Mouse (Mus musculus): ENCODE measurements around the gene Eif4e3.

Eif4e3 gene

DNA sequence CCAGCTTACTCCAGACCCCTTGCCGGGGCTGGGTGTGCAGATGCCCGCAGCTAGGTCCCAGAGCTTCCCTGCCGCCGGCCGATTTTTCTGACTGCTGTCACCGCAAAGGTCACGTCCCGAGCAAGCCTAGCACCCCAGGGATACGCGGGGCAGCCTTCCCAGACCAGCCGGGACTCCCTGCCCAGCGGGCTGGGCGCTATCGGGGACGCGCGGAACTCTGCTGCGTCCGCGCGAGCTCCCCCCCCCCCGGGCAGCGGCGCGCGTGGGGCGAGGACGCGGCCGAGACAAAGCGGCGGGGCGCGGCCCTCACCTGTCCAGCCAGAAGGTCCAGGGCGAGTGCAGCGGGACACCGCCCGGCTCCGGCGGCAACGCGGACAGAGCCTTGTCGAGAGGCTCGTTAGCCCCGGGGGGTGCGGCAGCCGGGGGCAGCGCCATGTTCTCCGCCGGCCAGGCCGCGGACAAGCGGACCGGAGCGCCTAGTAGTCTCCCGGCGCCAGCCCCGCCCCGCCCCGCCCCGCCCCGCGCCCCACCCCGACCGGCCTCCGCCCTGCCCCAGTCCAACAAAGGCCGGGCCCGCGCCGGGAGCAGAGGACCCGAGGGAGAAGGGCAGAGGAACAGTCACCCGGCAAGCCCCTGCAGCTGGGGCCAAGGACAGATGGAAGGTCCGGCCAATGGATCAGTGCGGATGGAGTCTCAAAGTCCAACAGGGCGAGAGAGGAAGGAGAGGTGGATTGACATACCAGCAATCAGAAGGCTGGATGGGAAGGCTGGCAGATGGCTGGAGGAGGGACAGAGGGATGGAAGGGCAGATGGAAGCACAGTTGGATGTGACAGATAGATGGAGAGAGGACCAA is at the start of gene Eif4e3, which contains the start of gene Gm20696:
Gene Eif4e3 (minus strand): TSS at position 454 of the 854 bp plus-strand sequence.
Gene Gm20696 (minus strand): TSS at position 480 of the 854 bp plus-strand sequence.
- DNase-seq: peak; percentile 74

- no peak for DNase-seq
These were observed 49.3 kb upstream of the Eif4e3 start for GRCm38 (mm10) chr6:99715913-99716312.

DNA sequence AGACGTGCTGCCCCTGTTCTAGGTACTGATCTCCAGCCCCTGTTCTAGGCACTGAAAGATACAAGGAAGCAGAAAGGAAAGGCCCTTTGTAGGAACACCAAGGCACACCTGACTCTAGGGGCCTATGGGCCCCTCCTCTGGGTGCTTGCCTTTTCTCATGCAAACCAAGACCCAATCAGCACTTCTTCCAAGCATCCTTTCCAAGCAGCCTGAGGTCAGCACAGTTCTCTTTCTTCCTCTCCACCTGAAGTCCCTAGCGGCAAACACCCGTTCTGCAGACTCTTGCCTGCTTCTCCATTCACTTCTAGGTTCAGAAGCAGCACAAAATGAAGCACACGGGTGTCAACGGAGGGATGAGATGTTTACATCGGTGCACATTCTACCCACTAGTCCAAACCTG is 48.6 kb upstream of the Eif4e3 start:
- DNase-seq: no peak

- no peak for DNase-seq
These were observed 46.7 kb upstream of the Eif4e3 start for GRCm38 (mm10) chr6:99713256-99713655.

DNA sequence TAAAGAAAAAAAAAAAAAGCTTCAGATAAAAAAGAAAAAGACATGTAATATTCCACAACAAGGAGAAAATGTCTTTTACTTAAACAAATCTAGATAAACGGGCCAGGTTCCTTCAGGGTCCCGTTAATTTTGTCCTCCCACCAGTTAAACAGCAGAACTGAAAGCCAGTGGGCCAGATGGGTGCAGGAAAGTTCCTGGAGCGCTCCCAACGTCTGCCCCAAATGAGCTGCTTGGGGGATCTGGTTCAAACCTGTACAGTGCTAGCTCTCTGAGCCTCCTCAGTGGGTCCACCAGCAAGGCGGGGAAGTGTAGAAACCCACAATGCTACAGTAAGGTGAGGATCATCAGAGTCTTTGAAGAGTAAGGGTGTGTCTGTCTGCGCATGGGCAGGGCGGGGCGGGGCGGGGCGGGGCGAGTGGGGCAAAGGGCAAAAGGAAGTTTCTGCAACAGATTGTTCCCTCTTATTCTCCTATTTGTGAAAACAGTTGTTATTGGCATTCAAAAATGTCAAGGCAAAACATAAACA is 45.1 kb upstream of the Eif4e3 start:
- DNase-seq: no peak

- no peak for DNase-seq
These were observed 33.9 kb upstream of the Eif4e3 start for GRCm38 (mm10) chr6:99700484-99700883.

- peak; percentile 9 for DNase-seq
These were observed 26.6 kb upstream of the Eif4e3 start for GRCm38 (mm10) chr6:99692916-99693841.

DNA sequence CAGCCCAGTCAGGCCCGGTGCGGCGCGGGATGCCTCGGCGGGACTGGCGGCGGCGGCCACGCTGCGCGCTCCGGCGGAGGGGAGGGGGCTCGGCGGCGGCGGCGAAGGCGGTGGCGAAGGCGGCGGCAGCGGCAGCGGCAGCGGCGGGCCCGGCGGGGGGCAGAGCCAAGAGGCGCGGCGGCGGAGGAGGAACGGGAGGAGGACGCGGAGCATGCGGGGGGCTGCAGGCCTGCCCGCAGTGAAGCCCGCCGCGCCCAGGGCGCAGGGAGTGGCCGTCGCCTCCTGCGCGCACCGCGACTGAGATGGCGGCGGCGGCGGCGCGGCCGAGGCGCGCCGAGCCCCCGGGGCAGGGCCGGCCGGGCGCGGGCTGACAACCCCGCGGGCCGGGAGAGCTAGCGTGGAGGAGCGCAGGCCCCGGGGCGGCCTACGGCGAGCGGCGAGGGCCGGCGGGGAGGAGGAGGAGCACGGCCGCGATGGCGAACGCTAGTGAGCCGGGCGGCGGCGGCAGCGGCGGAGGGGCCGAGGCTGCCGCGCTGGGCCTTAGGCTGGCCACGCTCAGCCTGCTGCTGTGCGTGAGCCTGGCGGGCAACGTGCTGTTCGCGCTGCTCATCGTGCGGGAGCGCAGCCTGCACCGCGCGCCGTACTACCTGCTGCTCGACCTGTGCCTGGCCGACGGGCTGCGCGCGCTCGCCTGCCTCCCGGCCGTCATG is 25.8 kb upstream of the Eif4e3 start, which contains the start of gene Gpr27:
Gene Gpr27 (plus strand): TSS at position 474 of the 710 bp plus-strand sequence.
- DNase-seq: peak; percentile 28

DNA sequence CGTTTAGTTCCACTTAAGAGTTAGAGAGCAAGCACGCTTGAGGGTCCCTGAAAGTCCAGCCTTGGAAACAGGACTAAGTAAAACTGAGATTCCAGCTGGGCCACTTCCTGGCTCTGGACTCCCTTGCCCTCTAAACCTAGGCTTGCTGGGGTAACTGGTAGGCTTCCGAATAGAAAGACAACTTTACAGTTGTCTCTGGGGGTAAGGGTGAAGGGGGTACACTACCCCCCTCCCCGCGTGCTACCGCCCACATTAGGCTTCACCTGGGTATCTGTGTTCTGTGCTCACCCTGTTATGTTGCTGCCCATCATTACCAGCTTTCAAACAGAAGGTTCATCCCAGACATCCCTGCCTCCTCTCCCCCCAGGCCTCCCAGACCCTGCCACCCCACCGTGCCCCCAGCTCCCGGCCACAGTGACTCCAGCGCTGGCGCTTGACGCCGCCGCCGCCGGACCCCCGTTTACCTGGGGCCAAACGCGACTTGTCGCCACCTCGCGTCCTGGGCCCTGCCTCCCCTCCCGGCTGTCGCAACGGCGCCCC is 25.2 kb upstream of the Eif4e3 start:
- no peak for DNase-seq

GRCm38 (mm10) chr6:99688513-99688912 is 21.9 kb upstream of the Eif4e3 start:
- DNase-seq: no peak

- DNase-seq: no peak
These were observed 18.3 kb upstream of the Eif4e3 start for GRCm38 (mm10) chr6:99684899-99685298.

GRCm38 (mm10) chr6:99683974-99684373 is 17.4 kb upstream of the Eif4e3 start:
- no peak for DNase-seq

DNA sequence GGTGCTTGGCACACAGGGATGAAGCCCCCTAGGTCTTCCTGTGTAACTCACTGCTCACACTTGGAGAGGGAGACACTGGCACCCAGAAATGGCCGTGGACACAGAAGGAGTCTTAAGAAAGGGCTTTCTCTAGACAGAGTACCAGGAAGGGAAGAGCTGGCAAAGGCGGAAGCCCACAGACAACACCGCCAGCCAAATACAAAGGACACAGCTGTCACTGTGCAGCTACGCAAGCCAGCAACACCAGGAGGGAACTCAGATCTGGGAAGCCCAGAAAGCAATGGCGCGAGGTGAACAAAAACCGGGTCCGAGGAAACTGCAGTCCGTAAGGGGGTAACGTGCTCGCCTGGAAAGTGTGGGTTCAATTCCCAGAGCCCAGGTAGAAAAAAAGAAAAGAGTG is 11.5 kb upstream of the Eif4e3 start:
- peak; percentile 31 for DNase-seq

- DNase-seq: no peak
These were observed 10.8 kb upstream of the Eif4e3 start for GRCm38 (mm10) chr6:99677325-99677724.

- DNase-seq: no peak
These were observed 7.9 kb upstream of the Eif4e3 start for GRCm38 (mm10) chr6:99674482-99674881.

- DNase-seq: peak; percentile 14
These were observed 5.2 kb upstream of the Eif4e3 start for GRCm38 (mm10) chr6:99671768-99672167.

- DNase-seq: peak; percentile 79
These were observed 4.0 kb upstream of the Eif4e3 start for GRCm38 (mm10) chr6:99670481-99671119.

DNA sequence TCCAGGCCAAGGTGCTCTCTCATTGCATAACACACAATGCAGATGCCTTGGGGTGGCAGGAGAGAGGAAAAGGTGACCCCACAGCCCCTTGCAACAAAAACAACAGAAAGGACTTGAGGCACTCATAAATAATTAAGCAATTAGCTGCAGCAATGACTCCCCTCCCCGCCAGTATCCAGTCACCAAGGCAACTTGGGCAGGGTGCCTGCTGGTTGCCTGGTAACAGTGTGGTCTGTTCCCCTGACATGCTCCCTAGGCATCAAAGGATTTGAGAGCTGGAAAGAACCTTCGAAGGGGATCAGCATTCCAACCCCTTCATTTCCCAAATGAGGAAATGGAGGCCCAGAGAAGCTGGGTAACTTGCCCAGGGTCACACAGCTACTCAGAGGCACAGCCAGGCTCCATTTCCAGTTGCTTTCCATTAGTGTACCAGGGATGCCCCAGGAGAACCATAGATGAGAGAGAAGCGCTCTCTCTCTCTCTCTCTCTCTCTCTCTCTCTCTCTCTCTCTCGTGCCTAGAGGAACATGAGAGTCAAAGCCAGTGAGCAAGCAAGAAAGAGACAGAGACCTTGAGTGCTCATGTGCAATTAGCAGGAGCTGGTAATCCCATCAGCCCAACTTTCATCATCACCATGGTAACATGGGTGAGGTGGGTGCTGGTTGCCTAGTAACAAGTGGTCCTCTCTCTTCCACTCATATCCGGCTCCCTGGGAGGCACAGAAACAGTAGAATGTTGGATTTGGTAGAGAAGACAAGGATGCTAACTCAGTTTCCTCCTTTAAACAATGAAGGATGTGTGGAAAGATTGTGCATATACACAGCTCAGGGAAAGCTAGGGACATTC is 3.1 kb upstream of the Eif4e3 start:
- no peak for DNase-seq

- DNase-seq: peak; percentile 18
These were observed 719 bp upstream of the Eif4e3 start for GRCm38 (mm10) chr6:99667290-99667689.

GRCm38 (mm10) chr6:99665457-99666317 is 884 bp downstream of the Eif4e3 start:
- DNase-seq: no peak
